Mouse (Mus musculus) forebrain, embryonic 11.5 days (tissue): ENCODE measurements at regions not wholly inside any gene's neighbourhood (a gene's known extent, or its start where the extent isn't known, plus 50 kb on each side); places are given as distances from the start of the nearest gene placed in this dataset.

Experiments used
- ATAC-seq: fragments of 200-750 bp; cut with Nextera tagmentation; replicated peaks from 2 replicates; pipeline ENCODE4 v1.8.0; 2017; ENCODE audit warnings: moderate TSS enrichment; ENCODE audit not compliant: low FRiP score
- DNase-seq: peaks from one replicate; pipeline ENCODE4 v3.0.0-alpha.2; 2017; ENCODE audit warnings: low spot score
- H3K27ac ChIP-seq: fragments of 300-500 bp; sonication (generic); 2 replicates; pipeline ENCODE4 v1.5.1; 2014; ENCODE audit warnings: low read depth, low read length
- H3K27me3 ChIP-seq: fragments of 300-500 bp; sonication (generic); 2 replicates; pipeline ENCODE4 v1.6.1; 2014; ENCODE audit warnings: mild to moderate bottlenecking, low read length, mixed read lengths; ENCODE audit not compliant: control insufficient read depth, insufficient read depth
- H3K36me3 ChIP-seq: fragments of 300-500 bp; sonication (generic); 2 replicates; pipeline ENCODE4 v1.6.1; 2014; ENCODE audit warnings: mild to moderate bottlenecking, low read length, moderate library complexity, mixed read lengths; ENCODE audit not compliant: control insufficient read depth, insufficient read depth
- H3K4me1 ChIP-seq: fragments of 300-500 bp; sonication (generic); replicated peaks from 2 replicates; pipeline ENCODE4 v1.6.1; 2014; ENCODE audit warnings: low read length, mixed read lengths; ENCODE audit not compliant: control insufficient read depth, insufficient read depth
- H3K4me2 ChIP-seq: fragments of 300-500 bp; sonication (generic); 2 replicates; pipeline ENCODE4 v1.6.1; 2014; ENCODE audit warnings: low read depth, mild to moderate bottlenecking, low read length, moderate library complexity, mixed read lengths; ENCODE audit not compliant: severe bottlenecking
- H3K4me3 ChIP-seq: fragments of 300-500 bp; sonication (generic); 2 replicates; pipeline ENCODE4 v1.5.1; 2014; ENCODE audit warnings: low read depth, low read length
- H3K9ac ChIP-seq: fragments of 300-500 bp; sonication (generic); 2 replicates; pipeline ENCODE4 v1.6.1; 2014; ENCODE audit warnings: low read length
- H3K9me3 ChIP-seq: fragments of 300-500 bp; sonication (generic); 2 replicates; pipeline ENCODE4 v1.6.1; 2016; ENCODE audit warnings: low read length, mixed read lengths; ENCODE audit not compliant: control insufficient read depth
- WGBS: fragments of 180-500 bp; shearing (Covaris S2); extraction: QIAGEN DNeasy Blood & Tissue Kit; methylation state at CpG from one replicate; pipeline ENCODE4 v1.1.7; 2014; 5-methylcytosine and 5-hydroxymethylcytosine counted together

GRCm38 (mm10) chr9:46621851-46622250 is 302.1 kb upstream of the 4931429L15Rik start:
- Histone ChIP-seq H3K4me1 (no peaks in the 10 kb centered on the region), H3K27ac (no peak overlapping the region), H3K9ac (no peak overlapping the region), H3K9me3 (no peaks in the 10 kb centered on the region), H3K4me2 (no peak overlapping the region), H3K36me3 (no peaks in the 10 kb centered on the region; the same call in 1 of the 2 replicates), H3K27me3 (no peaks in the 10 kb centered on the region), H3K4me3 (no peak overlapping the region)
- DNase-seq (no peak), ATAC-seq (no peak)
- WGBS, result 93% methylated on average over 6 of the region's 6 CpGs

DNA sequence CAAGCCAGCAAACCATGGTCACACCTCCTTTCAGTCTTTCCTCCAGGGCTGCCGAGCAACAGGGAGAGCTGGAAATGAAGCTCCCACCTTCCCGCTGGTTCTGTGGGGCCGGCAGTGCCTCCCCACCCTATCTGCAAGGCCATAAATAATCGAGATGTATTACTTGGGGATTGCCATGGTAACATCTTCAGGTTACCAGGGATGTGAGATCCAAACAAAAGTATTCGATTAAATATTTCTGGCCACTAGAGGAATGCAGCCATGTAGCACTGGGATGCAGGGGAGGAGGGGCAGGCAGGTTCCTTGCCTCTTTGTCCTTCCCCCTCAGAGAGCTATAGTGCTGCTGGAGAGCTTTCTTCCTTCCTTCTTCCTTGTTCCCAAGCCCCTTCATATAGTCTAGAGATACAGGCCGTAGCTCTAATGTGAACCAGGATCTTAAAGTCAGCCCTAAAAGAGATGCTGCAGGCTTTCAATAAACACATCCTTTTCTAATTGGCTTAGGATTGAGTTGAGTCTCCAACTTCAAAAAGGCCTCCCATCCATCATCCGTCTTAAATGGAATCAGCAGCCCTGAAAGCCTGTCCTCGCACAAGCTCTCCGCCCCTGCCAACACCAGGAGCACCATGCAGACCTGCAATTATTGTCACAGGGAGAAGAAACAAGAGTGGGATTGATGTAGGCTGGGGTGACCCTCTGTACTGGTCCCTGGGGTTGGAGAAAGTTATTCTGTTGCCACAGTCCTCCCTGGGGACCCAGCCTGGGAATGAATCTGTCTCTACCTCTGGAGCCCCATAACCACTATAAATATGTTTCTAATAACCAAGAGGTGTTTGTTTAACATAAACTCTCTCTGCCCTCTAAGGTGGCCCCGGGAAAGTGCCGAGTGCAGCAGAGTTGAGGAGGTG is 290.6 kb upstream of the 4931429L15Rik start:
- DNase-seq (no peak), ATAC-seq (no peak)
- no peaks in the 10 kb centered on the region for H3K9me3 ChIP-seq
- 33% methylated on average over 11 of the region's 11 CpGs for WGBS
- no peak overlapping the region for H3K4me2 ChIP-seq
- H3K4me1 ChIP-seq, result peaks cover 8% of the 10 kb centered on the region; the same call in 1 of the 2 replicates
- no peak overlapping the region for H3K9ac ChIP-seq
- no peaks in the 10 kb centered on the region for H3K36me3 ChIP-seq
- H3K27ac ChIP-seq, result peak overlapping the region; percentile 27; the same call in 1 of the 2 replicates
- H3K4me3 ChIP-seq, result no peak overlapping the region
- H3K27me3 ChIP-seq, result no peaks in the 10 kb centered on the region

DNA sequence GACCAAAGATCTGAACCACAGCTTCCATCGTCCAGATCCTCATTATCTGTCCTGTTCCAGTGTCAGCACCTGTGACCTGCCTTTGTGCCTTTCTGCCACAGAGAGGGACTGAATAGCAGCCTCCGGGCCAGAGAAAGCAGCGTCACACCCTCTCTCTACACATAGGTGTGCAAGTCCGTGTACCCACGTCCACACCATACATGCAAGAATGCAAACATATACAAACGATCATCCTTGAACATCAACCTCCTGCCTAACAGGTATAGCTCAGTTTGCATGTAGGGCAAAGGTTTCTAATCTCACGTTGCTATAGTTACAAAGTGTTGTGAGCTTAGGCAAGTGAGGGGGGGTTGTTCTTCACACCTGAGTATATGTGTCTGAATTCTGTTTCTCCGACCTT is 288.9 kb upstream of the 4931429L15Rik start:
- H3K4me1 ChIP-seq, result peaks cover 8% of the 10 kb centered on the region; the same call in 1 of the 2 replicates
- H3K9ac ChIP-seq, result no peak overlapping the region
- H3K36me3 ChIP-seq, result no peaks in the 10 kb centered on the region
- H3K9me3 ChIP-seq, result no peaks in the 10 kb centered on the region
- WGBS, result 88% methylated on average over 8 of the region's 8 CpGs
- no peak overlapping the region for H3K27ac ChIP-seq
- no peak overlapping the region for H3K4me3 ChIP-seq
- ATAC-seq (no peak), DNase-seq (no peak)
- H3K4me2 ChIP-seq, result no peak overlapping the region
- H3K27me3 ChIP-seq, result no peaks in the 10 kb centered on the region

DNA sequence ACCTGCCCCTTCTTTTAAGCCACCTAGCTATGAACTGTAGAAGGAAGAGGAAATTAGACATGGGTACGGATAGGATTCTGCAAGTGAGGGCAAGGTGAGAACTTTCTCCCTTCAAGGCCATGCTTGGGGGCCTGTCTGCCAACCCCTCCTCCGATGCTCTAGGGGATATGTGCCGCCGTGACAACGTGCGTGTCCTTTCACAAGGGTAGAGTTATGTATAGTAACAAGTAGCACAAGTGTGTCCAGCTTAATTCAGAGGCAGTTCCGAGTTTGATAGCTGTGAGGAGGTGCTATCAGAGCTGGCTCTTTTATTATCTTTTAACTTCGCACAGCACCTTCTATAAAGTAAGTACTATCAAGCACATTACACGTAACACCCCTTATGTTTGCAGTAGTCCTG is 281.0 kb upstream of the 4931429L15Rik start:
- Histone ChIP-seq H3K9me3 (no peaks in the 10 kb centered on the region; the same call in 1 of the 2 replicates), H3K4me3 (no peak overlapping the region), H3K36me3 (no peaks in the 10 kb centered on the region), H3K4me2 (no peak overlapping the region), H3K27me3 (no peaks in the 10 kb centered on the region), H3K27ac (peak overlapping the region; percentile 55; the same call in 1 of the 2 replicates), H3K4me1 (no peaks in the 10 kb centered on the region), H3K9ac (no peak overlapping the region)
- 85% methylated on average over 9 of the region's 9 CpGs for WGBS
- ATAC-seq (no peak), DNase-seq (no peak)

GRCm38 (mm10) chr9:46599931-46600708 is 280.3 kb upstream of the 4931429L15Rik start:
- H3K4me2 ChIP-seq, result no peak overlapping the region
- no peak overlapping the region for H3K4me3 ChIP-seq
- peak; percentile 59 for DNase-seq
- no peak overlapping the region for H3K9ac ChIP-seq
- ATAC-seq, result peak; percentile 72
- H3K36me3 ChIP-seq, result no peaks in the 10 kb centered on the region
- H3K9me3 ChIP-seq, result no peaks in the 10 kb centered on the region; the same call in 1 of the 2 replicates
- WGBS, result 42% methylated on average over 8 of the region's 8 CpGs
- H3K4me1 ChIP-seq, result no peaks in the 10 kb centered on the region
- no peaks in the 10 kb centered on the region for H3K27me3 ChIP-seq
- H3K27ac ChIP-seq, result peak overlapping the region; percentile 55

GRCm38 (mm10) chr9:46598518-46598917 is 278.7 kb upstream of the 4931429L15Rik start:
- WGBS, result 94% methylated on average over 6 of the region's 6 CpGs
- no peak for DNase-seq
- no peaks in the 10 kb centered on the region for H3K4me1 ChIP-seq
- no peak overlapping the region for H3K4me3 ChIP-seq
- H3K9ac ChIP-seq, result no peak overlapping the region
- H3K27me3 ChIP-seq, result no peaks in the 10 kb centered on the region
- H3K4me2 ChIP-seq, result no peak overlapping the region
- no peak overlapping the region for H3K27ac ChIP-seq
- H3K9me3 ChIP-seq, result no peaks in the 10 kb centered on the region; the same call in 1 of the 2 replicates
- no peaks in the 10 kb centered on the region for H3K36me3 ChIP-seq
- no peak for ATAC-seq

DNA sequence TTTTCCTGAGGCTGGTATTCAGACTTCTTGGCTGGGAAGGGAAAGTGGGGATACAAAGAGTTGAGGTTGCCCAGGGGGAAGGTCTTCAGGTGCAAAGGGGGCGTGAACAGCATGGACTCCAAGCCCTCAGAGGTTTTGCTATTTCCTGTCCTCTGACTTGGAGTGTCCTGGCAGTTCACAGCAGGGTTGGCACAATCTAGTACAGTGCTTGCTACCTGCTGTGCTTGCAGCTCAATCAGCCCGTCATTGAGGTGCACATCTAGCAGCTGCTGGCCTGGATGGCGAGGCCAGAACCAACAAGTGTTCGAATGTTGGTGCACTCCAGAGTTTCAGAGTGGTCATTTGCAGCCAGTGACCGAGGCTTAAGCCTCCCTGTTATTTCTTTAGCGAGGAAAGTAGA is 273.7 kb upstream of the 4931429L15Rik start:
- Histone ChIP-seq H3K9me3 (no peaks in the 10 kb centered on the region; the same call in 1 of the 2 replicates), H3K27ac (no peak overlapping the region), H3K4me3 (no peak overlapping the region), H3K9ac (no peak overlapping the region), H3K27me3 (no peaks in the 10 kb centered on the region), H3K4me2 (no peak overlapping the region), H3K36me3 (no peaks in the 10 kb centered on the region), H3K4me1 (no peaks in the 10 kb centered on the region)
- no peak for ATAC-seq
- 86% methylated on average over 6 of the region's 6 CpGs for whole genome bisulfite sequencing
- DNase-seq, result no peak

- Histone ChIP-seq H3K9ac (no peak overlapping the region), H3K4me3 (no peak overlapping the region), H3K27me3 (no peaks in the 10 kb centered on the region), H3K4me2 (no peak overlapping the region), H3K9me3 (no peaks in the 10 kb centered on the region), H3K4me1 (no peaks in the 10 kb centered on the region), H3K27ac (no peak overlapping the region), H3K36me3 (no peaks in the 10 kb centered on the region)
- whole genome bisulfite sequencing, result 86% methylated on average over 7 of the region's 7 CpGs
- DNase-seq (no peak), ATAC-seq (no peak)
These were observed 273.1 kb upstream of the 4931429L15Rik start for GRCm38 (mm10) chr9:46592908-46593307.
